8 mouse cellular contexts compared by ENCODE assay signal in genomic region chr11:117091845-117092244, GRCm38 (mm10). TPM values are rescaled to one million over a fixed set of nuclear protein-coding genes. Genes with fewer than 3 reads are reported as not detected.
DNase-seq lines count a peak whose midpoint lies in the region; ATAC-seq and TF ChIP-seq lines count a peak whose summit lies in the region.

No protein-coding gene starts in this region.

- H3K9ac ChIP-seq in ES-E14 (ENCODE audit: insufficient read depth, low read depth, low read length, poor library complexity, severe bottlenecking) = peak overlapping the region; percentile 56
- H3K9ac ChIP-seq in forebrain, embryonic 12.5 days = no peak overlapping the region
- H3K9ac ChIP-seq in hindbrain, embryonic 15.5 days = no peak overlapping the region
- H3K9ac ChIP-seq in liver, embryonic 12.5 days = no peak overlapping the region

- no peaks in the 10 kb centered on the region for H3K9me3 ChIP-seq in ES-E14 (ENCODE audit: control insufficient read depth, insufficient read depth, low read depth, low read length)
- no peaks in the 10 kb centered on the region for H3K9me3 ChIP-seq in forebrain, embryonic 12.5 days
- no peaks in the 10 kb centered on the region for H3K9me3 ChIP-seq in hindbrain, embryonic 15.5 days
- no peaks in the 10 kb centered on the region for H3K9me3 ChIP-seq in liver, embryonic 12.5 days (replicated peaks)

- peak overlapping the region; percentile 5 to 43 for H3K4me3 ChIP-seq in ES-E14 (ENCODE audit: insufficient read depth in 1 of 2, low read depth in 1 of 2, low read length in 2 of 2, poor library complexity in 1 of 2, severe bottlenecking in 1 of 2)
- H3K4me3 ChIP-seq in forebrain, embryonic 12.5 days (replicated peaks) = no peak overlapping the region
- no peak overlapping the region for H3K4me3 ChIP-seq in hindbrain, embryonic 15.5 days
- H3K4me3 ChIP-seq in liver, embryonic 12.5 days = no peak overlapping the region

- peak overlapping the region; percentile 86 for H3K27ac ChIP-seq in ES-E14 (ENCODE audit: insufficient read depth, low read depth, low read length, poor library complexity, severe bottlenecking)
- H3K27ac ChIP-seq in forebrain, embryonic 12.5 days = no peak overlapping the region
- H3K27ac ChIP-seq in hindbrain, embryonic 15.5 days (replicated peaks) = no peak overlapping the region
- H3K27ac ChIP-seq in liver, embryonic 12.5 days = no peak overlapping the region

- H3K4me1 ChIP-seq in ES-E14 (ENCODE audit: control insufficient read depth in 2 of 2, insufficient read depth in 2 of 2, low read length in 2 of 2, poor library complexity in 1 of 2) = peaks cover 15 to 29% of the 10 kb centered on the region in 2 experiments
- peaks cover 21% of the 10 kb centered on the region for H3K4me1 ChIP-seq in forebrain, embryonic 12.5 days
- peaks cover 10% of the 10 kb centered on the region for H3K4me1 ChIP-seq in hindbrain, embryonic 15.5 days (replicated peaks)
- H3K4me1 ChIP-seq in liver, embryonic 12.5 days = peaks cover 50% of the 10 kb centered on the region

- no peak for ATAC-seq in forebrain, embryonic 12.5 days (ENCODE audit: low FRiP score)
- ATAC-seq in hindbrain, embryonic 15.5 days (ENCODE audit: low FRiP score, low read depth) = no peak
- ATAC-seq in liver, embryonic 12.5 days = no peak

- in situ Hi-C loops in ES-E14 (cut with MboI; ENCODE audit: low sequenced_read_pairs in 2 of 2, unreplicated experiment in 2 of 2) = no loop called here

- H3K4me2 ChIP-seq in forebrain, embryonic 12.5 days = peak overlapping the region; percentile 19
- peak overlapping the region; percentile 20 for H3K4me2 ChIP-seq in hindbrain, embryonic 15.5 days
- H3K4me2 ChIP-seq in liver, embryonic 12.5 days = peak overlapping the region; percentile 21

- H3K27me3 ChIP-seq in forebrain, embryonic 12.5 days = peaks cover 3% of the 10 kb centered on the region; the same call in 1 of the 2 replicates
- no peaks in the 10 kb centered on the region for H3K27me3 ChIP-seq in hindbrain, embryonic 15.5 days
- peaks cover 38% of the 10 kb centered on the region for H3K27me3 ChIP-seq in liver, embryonic 12.5 days (replicated peaks)
- no peaks in the 10 kb centered on the region for H3K27me3 ChIP-seq in splenic B cell, adult 2 months (ENCODE audit: control insufficient read depth, insufficient read depth, low read length, poor library complexity, severe bottlenecking)

- WGBS in forebrain, embryonic 12.5 days = 10% methylated on average over 22 of the region's 22 CpGs
- WGBS in hindbrain, embryonic 15.5 days = 9% methylated on average over 22 of the region's 22 CpGs
- WGBS in liver, embryonic 12.5 days (ENCODE audit: insufficient replicate concordance) = 20% methylated on average over 22 of the region's 22 CpGs

- no peaks in the 10 kb centered on the region for H3K36me3 ChIP-seq in ES-E14 (ENCODE audit: control insufficient read depth, insufficient read depth, low read length, poor library complexity, severe bottlenecking)
- H3K36me3 ChIP-seq in forebrain, embryonic 12.5 days (replicated peaks) = no peaks in the 10 kb centered on the region
- H3K36me3 ChIP-seq in hindbrain, embryonic 15.5 days = no peaks in the 10 kb centered on the region
- H3K36me3 ChIP-seq in liver, embryonic 12.5 days = no peaks in the 10 kb centered on the region
- no peaks in the 10 kb centered on the region for H3K36me3 ChIP-seq in splenic B cell, adult 2 months (ENCODE audit: control insufficient read depth, insufficient read depth, low read length, poor library complexity, severe bottlenecking)

- DNase-seq in ES-E14 (ENCODE audit: low read depth, low spot score) = peak; percentile 90
- peak; percentile 30 for DNase-seq in splenic B cell, adult 2 months (ENCODE audit: low read depth, low spot score)
- DNase-seq in right cerebral cortex, postnatal 10 days (ENCODE audit: low spot score in 2 of 2) = no peak
- no peak for DNase-seq in frontal cortex, postnatal 36 days (ENCODE audit: low spot score in 2 of 2)
- no peak for DNase-seq in natural killer cell, adult 2 months (ENCODE audit: low spot score in 2 of 2)

TF ChIP-seq in ES-E14, 5 proteins besides CTCF, POLR2A, EP300 and RAD21:
- no peak for TF ChIP-seq ZC3H11A (IDR thresholded peaks at IDR 0.05; ENCODE audit: borderline replicate concordance, low read depth, low read length)

RNA-seq across cellular contexts. Expression of gene Sec14l1, which starts 23.1 kb away (rescaled TPM):
- 36.7 and 43.6 TPM in 2 replicates for total RNA-seq in ES-E14 (2012; rRNA removed)
- polyA plus RNA-seq in forebrain, embryonic 12.5 days (2016; fragmentation: Nextera tagmentation; extraction: Ambion mirVana) = 67.2 and 67.6 TPM in 2 replicates
- 57.2 and 63.0 TPM in 2 replicates for polyA plus RNA-seq in hindbrain, embryonic 15.5 days (2015; fragmentation: Nextera tagmentation; extraction: Ambion mirVana)
- 26.9 and 27.5 TPM in 2 replicates for polyA plus RNA-seq in liver, embryonic 12.5 days (2016; fragmentation: Nextera tagmentation; extraction: Ambion mirVana)

Comparison
In these comparisons a context has a peak if more than half of its experiments do, and no peak if none do; other contexts are left out.
1. DNase-seq: peak in ES-E14 (single experiment) and splenic B cell, adult 2 months (single experiment); none in right cerebral cortex, postnatal 10 days (0 of 2), frontal cortex, postnatal 36 days (0 of 2) and natural killer cell, adult 2 months (0 of 2).
2. H3K4me3 ChIP-seq: peak in ES-E14 (2 of 2); none in forebrain, embryonic 12.5 days (single experiment), hindbrain, embryonic 15.5 days (single experiment) and liver, embryonic 12.5 days (single experiment).
3. Peak in every context shown above with its lines, with median percentiles within 50 percentile points of each other: H3K4me2 ChIP-seq.